Mouse (Mus musculus) thymus, adult 2 months (tissue): Measurements from ENCODE around the gene Zfp972.
"Not testable (repeated sequence)": the region's sequence is repeated elsewhere in the genome, so short reads cannot be mapped to it uniquely, and the experiment has no call there.

Source experiments
- CTCF ChIP-seq: fragments of 200-500 bp; IDR thresholded peaks from 2 replicates; pipeline ENCODE4 v1.5.1; 2012; ENCODE audit warnings: mild to moderate bottlenecking, control low read depth, low read length, moderate library complexity, borderline replicate concordance; ENCODE audit not compliant: control insufficient read depth, poor library complexity, insufficient read depth; ENCODE audit errors: extremely low read depth
- POLR2A ChIP-seq: fragments of 200-500 bp; IDR thresholded peaks from 2 replicates; pipeline ENCODE4 v1.6.1; 2012; ENCODE audit warnings: mild to moderate bottlenecking, low read length, control low read depth, moderate library complexity; ENCODE audit not compliant: control insufficient read depth, poor library complexity, insufficient read depth; ENCODE audit errors: extremely low read depth

DNA sequence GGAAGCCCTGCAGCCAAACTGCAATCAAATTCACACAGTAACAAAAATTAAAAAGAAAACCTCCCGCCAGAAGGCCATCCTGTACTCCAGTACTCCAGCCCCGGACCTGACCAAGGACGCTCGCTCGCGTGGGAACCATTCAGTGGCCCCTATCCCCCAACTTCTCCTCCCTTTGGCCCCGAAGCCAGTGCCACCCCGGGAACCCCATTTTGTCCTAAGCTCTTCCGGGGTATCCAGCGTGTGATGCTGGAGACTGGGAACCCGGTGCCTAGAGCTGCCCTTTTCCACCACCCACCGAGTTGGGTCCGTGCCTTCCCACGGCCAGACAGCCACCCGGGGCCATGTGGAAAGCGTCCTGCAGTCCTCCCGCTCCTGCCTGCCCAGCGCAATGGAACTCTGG is 31.3 kb upstream of the Zfp972 start:
- not testable (repeated sequence) for TF ChIP-seq CTCF, POLR2A
